Mouse (Mus musculus) neural tube, embryonic 11.5 days (tissue): ENCODE data around the gene Cdc37l1. TPM values are rescaled to one million over a fixed set of nuclear protein-coding genes. Genes with fewer than 3 reads are reported as not detected.

Source experiments
- ATAC-seq: fragments of 200-750 bp; cut with Nextera tagmentation; 2 replicates; pipeline ENCODE4 v1.8.0; 2017; ENCODE audit warnings: moderate number of reproducible peaks, mild to moderate bottlenecking, moderate TSS enrichment, moderate library complexity; ENCODE audit not compliant: insufficient read depth, low FRiP score, low TSS enrichment
- DNase-seq: peaks from one replicate; pipeline ENCODE4 v3.0.0-alpha.2; 2015; ENCODE audit warnings: low spot score
- H3K27ac ChIP-seq: fragments of 300-500 bp; sonication (generic); 2 replicates; pipeline ENCODE4 v1.5.1; 2014; ENCODE audit warnings: low read depth, mild to moderate bottlenecking, low read length
- H3K27me3 ChIP-seq: fragments of 300-500 bp; sonication (generic); 2 replicates; pipeline ENCODE4 v1.6.1; 2014; ENCODE audit warnings: mild to moderate bottlenecking, low read length, mixed read lengths; ENCODE audit not compliant: control insufficient read depth, insufficient read depth
- H3K36me3 ChIP-seq: fragments of 300-500 bp; sonication (generic); 2 replicates; pipeline ENCODE4 v1.6.1; 2014; ENCODE audit warnings: mild to moderate bottlenecking, low read length, moderate library complexity, mixed read lengths; ENCODE audit not compliant: control insufficient read depth, insufficient read depth
- H3K4me1 ChIP-seq: fragments of 300-500 bp; sonication (generic); 2 replicates; pipeline ENCODE4 v1.6.1; 2014; ENCODE audit warnings: low read length, mixed read lengths; ENCODE audit not compliant: control insufficient read depth, insufficient read depth
- H3K4me2 ChIP-seq: fragments of 300-500 bp; sonication (generic); 2 replicates; pipeline ENCODE4 v1.6.1; 2014; ENCODE audit warnings: low read depth, mild to moderate bottlenecking, moderate library complexity
- H3K4me3 ChIP-seq: fragments of 300-500 bp; sonication (generic); 2 replicates; pipeline ENCODE4 v1.5.1; 2014; ENCODE audit warnings: low read depth, low read length
- H3K9ac ChIP-seq: fragments of 300-500 bp; sonication (generic); 2 replicates; pipeline ENCODE4 v1.6.1; 2014; ENCODE audit warnings: mild to moderate bottlenecking, low read length
- H3K9me3 ChIP-seq: fragments of 300-500 bp; sonication (generic); 2 replicates; pipeline ENCODE4 v1.6.1; 2016; ENCODE audit warnings: low read length; ENCODE audit not compliant: control insufficient read depth
- WGBS: fragments of 180-500 bp; shearing (Covaris S2); extraction: QIAGEN DNeasy Blood & Tissue Kit; methylation state at CpG from one replicate; pipeline ENCODE4 v1.1.7; 2014; 5-methylcytosine and 5-hydroxymethylcytosine counted together
- polyA plus RNA-seq: library from polyadenylated mRNA; unstranded; fragments of >200 nt; fragmentation: Nextera tagmentation; extraction: Ambion mirVana; gene quantifications from 2 replicates; pipeline ENCODE4 v1.2.1, GENCODE M21; 2014

Cdc37l1 gene
- polyA plus RNA-seq, 1 experiment from 2014 or later: 53.0 TPM

GRCm38 (mm10) chr19:29014466-29015055 is 24.4 kb downstream of the Cdc37l1 start:
- Histone ChIP-seq H3K4me1 (no peaks in the 10 kb centered on the region), H3K4me3 (no peak overlapping the region), H3K4me2 (no peak overlapping the region), H3K9me3 (no peaks in the 10 kb centered on the region), H3K27me3 (no peaks in the 10 kb centered on the region), H3K27ac (no peak overlapping the region), H3K36me3 (peaks cover 8% of the 10 kb centered on the region), H3K9ac (no peak overlapping the region)
- ATAC-seq (no peak), DNase-seq (no peak)
- 76% methylated on average over 5 of the region's 5 CpGs for WGBS

GRCm38 (mm10) chr19:29015410-29016203 is 25.5 kb downstream of the Cdc37l1 start:
- Histone ChIP-seq H3K4me1 (no peaks in the 10 kb centered on the region), H3K9me3 (no peaks in the 10 kb centered on the region), H3K27ac (no peak overlapping the region), H3K36me3 (peaks cover 8% of the 10 kb centered on the region), H3K4me3 (no peak overlapping the region), H3K27me3 (no peaks in the 10 kb centered on the region), H3K4me2 (no peak overlapping the region), H3K9ac (no peak overlapping the region)
- 77% methylated on average over 8 of the region's 8 CpGs for WGBS
- ATAC-seq: no peak
- no peak for DNase-seq

GRCm38 (mm10) chr19:29016204-29016765 is 26.1 kb downstream of the Cdc37l1 start:
- no peak overlapping the region for H3K4me3 ChIP-seq
- H3K27me3 ChIP-seq: no peaks in the 10 kb centered on the region
- H3K4me2 ChIP-seq: no peak overlapping the region
- WGBS: 89% methylated on average over 5 of the region's 5 CpGs
- no peak overlapping the region for H3K9ac ChIP-seq
- no peaks in the 10 kb centered on the region for H3K4me1 ChIP-seq
- H3K27ac ChIP-seq: no peak overlapping the region
- no peaks in the 10 kb centered on the region for H3K9me3 ChIP-seq
- no peak for ATAC-seq
- H3K36me3 ChIP-seq: peaks cover 8% of the 10 kb centered on the region
- DNase-seq: no peak

- Histone ChIP-seq H3K4me1 (no peaks in the 10 kb centered on the region), H3K4me2 (no peak overlapping the region), H3K4me3 (no peak overlapping the region), H3K36me3 (peaks cover 9% of the 10 kb centered on the region), H3K27ac (no peak overlapping the region), H3K27me3 (no peaks in the 10 kb centered on the region), H3K9me3 (no peaks in the 10 kb centered on the region), H3K9ac (no peak overlapping the region)
- ATAC-seq (no peak), DNase-seq (no peak)
- WGBS: 74% methylated on average over 5 of the region's 5 CpGs
Observed at GRCm38 (mm10) chr19:29016786-29017185, 26.6 kb downstream of the Cdc37l1 start.

- WGBS: 92% methylated on average over 3 of the region's 3 CpGs
- Histone ChIP-seq H3K36me3 (peaks cover 12% of the 10 kb centered on the region), H3K9me3 (no peaks in the 10 kb centered on the region), H3K4me3 (no peak overlapping the region), H3K27ac (no peak overlapping the region), H3K27me3 (no peaks in the 10 kb centered on the region), H3K4me1 (no peaks in the 10 kb centered on the region), H3K9ac (no peak overlapping the region), H3K4me2 (no peak overlapping the region)
- ATAC-seq (no peak), DNase-seq (no peak)
Observed at GRCm38 (mm10) chr19:29019647-29020046, 29.5 kb downstream of the Cdc37l1 start.

- ATAC-seq (no peak), DNase-seq (no peak)
- H3K9me3 ChIP-seq: no peaks in the 10 kb centered on the region
- H3K27ac ChIP-seq: no peak overlapping the region
- no peak overlapping the region for H3K9ac ChIP-seq
- no peak overlapping the region for H3K4me2 ChIP-seq
- H3K36me3 ChIP-seq: peaks cover 12% of the 10 kb centered on the region
- WGBS: 90% methylated on average over 7 of the region's 7 CpGs
- H3K4me1 ChIP-seq: no peaks in the 10 kb centered on the region
- no peaks in the 10 kb centered on the region for H3K27me3 ChIP-seq
- H3K4me3 ChIP-seq: no peak overlapping the region
Observed at GRCm38 (mm10) chr19:29021754-29022345, 31.7 kb downstream of the Cdc37l1 start.

- Histone ChIP-seq H3K9ac (no peak overlapping the region), H3K36me3 (peaks cover 6% of the 10 kb centered on the region), H3K4me1 (no peaks in the 10 kb centered on the region), H3K27me3 (no peaks in the 10 kb centered on the region), H3K4me3 (no peak overlapping the region), H3K9me3 (no peaks in the 10 kb centered on the region), H3K27ac (no peak overlapping the region), H3K4me2 (no peak overlapping the region)
- no peak for ATAC-seq
- no peak for DNase-seq
- 86% methylated on average over 11 of the region's 11 CpGs for WGBS
Observed at GRCm38 (mm10) chr19:29024391-29024947, 34.3 kb downstream of the Cdc37l1 start.

GRCm38 (mm10) chr19:29031788-29032187 is 41.6 kb downstream of the Cdc37l1 start:
- Histone ChIP-seq H3K9ac (no peak overlapping the region), H3K4me1 (no peaks in the 10 kb centered on the region), H3K36me3 (no peaks in the 10 kb centered on the region), H3K27ac (no peak overlapping the region), H3K4me2 (no peak overlapping the region), H3K27me3 (no peaks in the 10 kb centered on the region), H3K9me3 (no peaks in the 10 kb centered on the region), H3K4me3 (no peak overlapping the region)
- WGBS: 85% methylated on average over 3 of the region's 3 CpGs
- DNase-seq: no peak
- no peak for ATAC-seq
